Mouse (Mus musculus): ENCODE measurements around the gene Zfp386. TPM values are rescaled to one million over a fixed set of nuclear protein-coding genes. Genes with fewer than 3 reads are reported as not detected.

The Zfp386 gene
- polyA plus RNA-seq, 1 experiment from 2014 or later: 65.3 TPM

- no peak for ATAC-seq (ENCODE audit: low FRiP score, low TSS enrichment)
- DNase-seq: no peak
- no peaks in the 10 kb centered on the region for H3K27me3 ChIP-seq (ENCODE audit: control insufficient read depth, insufficient read depth, low read length)
- H3K4me1 ChIP-seq (ENCODE audit: control insufficient read depth, insufficient read depth, low read length): peaks cover 11% of the 10 kb centered on the region
- H3K27ac ChIP-seq (replicated peaks; ENCODE audit: low read depth, low read length): no peak overlapping the region
- H3K36me3 ChIP-seq (ENCODE audit: control insufficient read depth, insufficient read depth, low read length): 0 out of 2 replicates have a peak, but pooled peaks cover 4% of the 10 kb centered on the region
- H3K4me2 ChIP-seq (ENCODE audit: low read length): peak overlapping the region; percentile 77
- peak overlapping the region; percentile 96 for H3K9ac ChIP-seq (replicated peaks; ENCODE audit: low read length)
- peak overlapping the region; percentile 86 for H3K4me3 ChIP-seq (replicated peaks; ENCODE audit: low read depth, low read length)
- WGBS: 94% methylated on average over 3 of the region's 3 CpGs
- H3K9me3 ChIP-seq (ENCODE audit: control insufficient read depth, low read length): no peaks in the 10 kb centered on the region
Observed at GRCm38 (mm10) chr12:116049236-116049635, 1.7 kb downstream of the Zfp386 start.

DNA sequence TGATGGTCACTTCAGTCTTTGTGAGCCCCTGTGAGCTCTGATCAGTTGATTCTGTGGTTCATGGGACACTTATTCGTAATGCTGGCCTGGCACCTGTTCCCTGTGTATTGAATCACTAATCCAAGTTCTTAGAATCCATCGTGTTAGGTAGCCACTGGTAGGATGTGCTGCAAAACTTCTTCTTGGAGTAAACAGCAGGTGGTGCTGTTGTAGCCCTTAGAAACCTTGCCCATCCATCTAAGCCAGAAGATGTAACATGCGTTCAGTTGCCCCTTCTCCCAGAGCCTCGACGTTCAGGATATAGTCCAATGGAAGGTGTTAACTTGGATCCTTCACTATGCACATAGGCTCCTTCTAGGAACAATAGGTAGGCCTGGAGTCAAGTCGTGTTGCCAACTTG is 2.2 kb downstream of the Zfp386 start:
- 88% methylated on average over 6 of the region's 6 CpGs for WGBS
- Histone ChIP-seq H3K4me2 (ENCODE audit: low read length) (peak overlapping the region; percentile 77), H3K27ac (replicated peaks; ENCODE audit: low read depth, low read length) (no peak overlapping the region), H3K4me3 (replicated peaks; ENCODE audit: low read depth, low read length) (no peak overlapping the region), H3K9me3 (ENCODE audit: control insufficient read depth, low read length) (peaks cover 3% of the 10 kb centered on the region; the same call in 1 of the 2 replicates), H3K4me1 (ENCODE audit: control insufficient read depth, insufficient read depth, low read length) (peaks cover 11% of the 10 kb centered on the region), H3K36me3 (ENCODE audit: control insufficient read depth, insufficient read depth, low read length) (peaks cover 8% of the 10 kb centered on the region), H3K27me3 (ENCODE audit: control insufficient read depth, insufficient read depth, low read length) (no peaks in the 10 kb centered on the region), H3K9ac (replicated peaks; ENCODE audit: low read length) (no peak overlapping the region; the same call in 1 of the 2 replicates)
- no peak for ATAC-seq (ENCODE audit: low FRiP score, low TSS enrichment)
- DNase-seq: peak; percentile 22

DNA sequence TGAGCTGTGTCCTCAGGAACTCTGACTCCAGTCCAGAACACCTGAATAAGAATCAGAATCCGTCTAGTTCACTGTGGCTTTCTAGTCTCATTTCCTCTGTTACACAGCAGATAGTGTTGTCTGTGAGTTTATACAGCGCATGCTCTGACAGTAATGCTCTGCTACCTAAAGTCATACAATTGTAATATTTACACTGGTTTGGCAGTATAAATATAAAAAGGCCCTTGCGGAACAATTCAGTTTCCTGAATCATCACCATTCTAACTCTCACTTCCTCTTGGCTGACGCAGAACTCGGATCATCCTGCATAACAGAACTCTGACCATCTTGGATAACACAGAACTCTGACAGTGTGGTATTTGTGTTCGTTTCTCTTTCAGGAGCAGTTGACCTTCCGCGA is 6.8 kb downstream of the Zfp386 start:
- no peak overlapping the region for H3K27ac ChIP-seq (replicated peaks; ENCODE audit: low read depth, low read length)
- H3K9ac ChIP-seq (replicated peaks; ENCODE audit: low read length): no peak overlapping the region
- no peaks in the 10 kb centered on the region for H3K27me3 ChIP-seq (ENCODE audit: control insufficient read depth, insufficient read depth, low read length)
- H3K9me3 ChIP-seq (ENCODE audit: control insufficient read depth, low read length): peaks cover 24% of the 10 kb centered on the region
- no peak overlapping the region for H3K4me3 ChIP-seq (replicated peaks; ENCODE audit: low read depth, low read length)
- no peak for DNase-seq
- H3K4me1 ChIP-seq (ENCODE audit: control insufficient read depth, insufficient read depth, low read length): peaks cover 2% of the 10 kb centered on the region; the same call in 1 of the 2 replicates
- peaks cover 44% of the 10 kb centered on the region for H3K36me3 ChIP-seq (ENCODE audit: control insufficient read depth, insufficient read depth, low read length)
- no peak for ATAC-seq (ENCODE audit: low FRiP score, low TSS enrichment)
- 97% methylated on average over 8 of the region's 8 CpGs for WGBS
- H3K4me2 ChIP-seq (ENCODE audit: low read length): no peak overlapping the region

- Histone ChIP-seq H3K4me1 (ENCODE audit: control insufficient read depth, insufficient read depth, low read length) (no peaks in the 10 kb centered on the region), H3K9me3 (ENCODE audit: control insufficient read depth, low read length) (peaks cover 41% of the 10 kb centered on the region), H3K9ac (replicated peaks; ENCODE audit: low read length) (no peak overlapping the region), H3K4me2 (ENCODE audit: low read length) (no peak overlapping the region), H3K36me3 (ENCODE audit: control insufficient read depth, insufficient read depth, low read length) (peaks cover 56% of the 10 kb centered on the region), H3K27ac (replicated peaks; ENCODE audit: low read depth, low read length) (no peak overlapping the region), H3K27me3 (ENCODE audit: control insufficient read depth, insufficient read depth, low read length) (no peaks in the 10 kb centered on the region), H3K4me3 (replicated peaks; ENCODE audit: low read depth, low read length) (no peak overlapping the region)
- WGBS: 97% methylated on average over 3 of the region's 3 CpGs
- DNase-seq (no peak), ATAC-seq (ENCODE audit: low FRiP score, low TSS enrichment) (no peak)
Observed at GRCm38 (mm10) chr12:116056112-116056511, 8.6 kb downstream of the Zfp386 start.

DNA sequence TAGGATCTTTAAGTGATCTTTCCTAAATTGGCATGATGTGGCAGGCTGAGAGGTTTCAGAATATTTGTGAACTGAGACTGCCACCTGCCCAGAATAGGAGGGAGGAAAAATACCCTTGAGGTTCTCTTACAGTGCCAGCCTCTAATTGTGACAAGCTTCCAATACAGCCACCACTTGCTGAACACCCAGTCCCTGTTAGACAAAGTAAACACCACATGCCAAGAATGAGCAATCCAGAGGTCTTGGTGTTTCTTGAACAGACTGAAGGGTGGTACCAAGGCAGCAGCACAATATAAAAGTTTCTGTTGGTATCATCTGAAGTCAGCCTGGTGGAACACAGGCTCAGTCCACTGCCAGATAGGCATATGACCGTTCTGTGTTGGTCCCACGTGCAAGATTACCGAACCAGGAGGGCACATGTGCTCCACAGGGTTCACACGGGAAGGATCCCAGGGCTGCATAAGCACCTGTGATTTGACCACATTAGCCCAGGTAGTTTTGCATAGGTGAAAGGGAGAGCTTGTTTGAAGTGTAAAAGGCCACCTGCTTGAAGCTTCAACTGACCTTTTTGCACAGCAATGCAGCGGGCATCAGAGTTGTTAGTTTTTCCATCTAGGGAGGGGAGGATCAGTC is 14.2 kb downstream of the Zfp386 start:
- ATAC-seq (ENCODE audit: low FRiP score, low TSS enrichment) (no peak), DNase-seq (no peak)
- Histone ChIP-seq H3K4me2 (ENCODE audit: low read length) (no peak overlapping the region), H3K27me3 (ENCODE audit: control insufficient read depth, insufficient read depth, low read length) (no peaks in the 10 kb centered on the region), H3K27ac (replicated peaks; ENCODE audit: low read depth, low read length) (no peak overlapping the region), H3K9me3 (ENCODE audit: control insufficient read depth, low read length) (peaks cover 49% of the 10 kb centered on the region), H3K36me3 (ENCODE audit: control insufficient read depth, insufficient read depth, low read length) (peaks cover 50% of the 10 kb centered on the region), H3K4me3 (replicated peaks; ENCODE audit: low read depth, low read length) (no peak overlapping the region), H3K4me1 (ENCODE audit: control insufficient read depth, insufficient read depth, low read length) (no peaks in the 10 kb centered on the region), H3K9ac (replicated peaks; ENCODE audit: low read length) (no peak overlapping the region)
- 94% methylated on average over 5 of the region's 5 CpGs for WGBS

DNA sequence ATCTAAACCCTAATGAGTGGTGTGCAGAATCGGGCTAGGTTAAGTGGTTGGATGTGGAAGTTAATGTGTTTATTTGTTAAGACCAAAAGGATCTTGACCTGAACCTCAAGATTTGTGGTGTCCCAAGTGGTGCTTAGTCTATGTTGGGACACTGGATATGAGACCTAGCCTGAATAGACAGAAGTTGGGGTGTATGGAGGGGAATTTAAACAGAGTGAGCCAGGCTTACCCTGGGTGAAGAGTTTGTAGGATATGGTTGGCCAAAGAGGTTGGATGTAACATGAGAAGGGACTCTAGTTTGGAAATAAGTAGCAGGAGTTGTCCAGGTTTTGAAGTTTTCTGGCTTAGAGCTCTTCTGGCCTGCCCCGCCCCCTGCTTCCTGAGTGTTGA is 14.7 kb downstream of the Zfp386 start:
- Histone ChIP-seq H3K4me3 (replicated peaks; ENCODE audit: low read depth, low read length) (no peak overlapping the region), H3K27me3 (ENCODE audit: control insufficient read depth, insufficient read depth, low read length) (no peaks in the 10 kb centered on the region), H3K9me3 (ENCODE audit: control insufficient read depth, low read length) (peaks cover 44% of the 10 kb centered on the region), H3K27ac (replicated peaks; ENCODE audit: low read depth, low read length) (no peak overlapping the region), H3K4me1 (ENCODE audit: control insufficient read depth, insufficient read depth, low read length) (no peaks in the 10 kb centered on the region), H3K4me2 (ENCODE audit: low read length) (no peak overlapping the region), H3K36me3 (ENCODE audit: control insufficient read depth, insufficient read depth, low read length) (peaks cover 45% of the 10 kb centered on the region), H3K9ac (replicated peaks; ENCODE audit: low read length) (no peak overlapping the region)
- WGBS: 97% methylated on average over 2 of the region's 2 CpGs
- ATAC-seq (ENCODE audit: low FRiP score, low TSS enrichment) (no peak; the same call in 1 of the 2 replicates), DNase-seq (no peak)

- Histone ChIP-seq H3K4me3 (replicated peaks; ENCODE audit: low read depth, low read length) (no peak overlapping the region), H3K27me3 (ENCODE audit: control insufficient read depth, insufficient read depth, low read length) (no peaks in the 10 kb centered on the region), H3K27ac (replicated peaks; ENCODE audit: low read depth, low read length) (no peak overlapping the region), H3K9ac (replicated peaks; ENCODE audit: low read length) (no peak overlapping the region), H3K36me3 (ENCODE audit: control insufficient read depth, insufficient read depth, low read length) (peaks cover 41% of the 10 kb centered on the region), H3K4me1 (ENCODE audit: control insufficient read depth, insufficient read depth, low read length) (no peaks in the 10 kb centered on the region), H3K9me3 (ENCODE audit: control insufficient read depth, low read length) (peaks cover 44% of the 10 kb centered on the region), H3K4me2 (ENCODE audit: low read length) (no peak overlapping the region)
- WGBS: 96% methylated on average over 4 of the region's 4 CpGs
- DNase-seq (no peak), ATAC-seq (ENCODE audit: low FRiP score, low TSS enrichment) (no peak)
Observed at GRCm38 (mm10) chr12:116063020-116063419, 15.5 kb downstream of the Zfp386 start.

DNA sequence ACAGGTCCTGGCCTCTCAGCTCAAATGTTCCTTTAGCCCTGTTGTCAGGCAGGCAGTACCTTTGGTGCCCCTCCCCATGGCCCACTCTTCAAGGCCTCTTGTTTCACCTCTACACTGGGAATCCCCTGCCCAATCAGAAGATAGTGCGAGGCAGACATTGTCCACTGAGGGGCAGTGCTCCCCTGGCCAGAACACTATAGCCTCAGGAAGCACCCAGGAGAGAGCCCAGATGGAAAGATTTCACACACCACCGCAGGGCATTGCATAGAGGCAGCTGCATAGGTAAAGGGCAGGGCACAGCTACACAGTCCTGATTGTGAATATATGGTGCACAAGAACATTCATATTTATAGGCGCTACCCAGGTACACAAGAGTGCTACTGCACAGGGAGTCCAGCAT is 23.5 kb downstream of the Zfp386 start:
- H3K4me2 ChIP-seq (ENCODE audit: low read length): no peak overlapping the region
- no peak overlapping the region for H3K27ac ChIP-seq (replicated peaks; ENCODE audit: low read depth, low read length)
- 24% methylated on average over 3 of the region's 3 CpGs for whole genome bisulfite sequencing
- ATAC-seq (ENCODE audit: low FRiP score, low TSS enrichment) (peak; percentile 78; the same call in 1 of the 2 replicates), DNase-seq (peak; percentile 67)
- no peaks in the 10 kb centered on the region for H3K36me3 ChIP-seq (ENCODE audit: control insufficient read depth, insufficient read depth, low read length)
- no peak overlapping the region for H3K4me3 ChIP-seq (replicated peaks; ENCODE audit: low read depth, low read length)
- H3K9me3 ChIP-seq (ENCODE audit: control insufficient read depth, low read length): no peaks in the 10 kb centered on the region
- no peak overlapping the region for H3K9ac ChIP-seq (replicated peaks; ENCODE audit: low read length)
- no peaks in the 10 kb centered on the region for H3K4me1 ChIP-seq (ENCODE audit: control insufficient read depth, insufficient read depth, low read length)
- no peaks in the 10 kb centered on the region for H3K27me3 ChIP-seq (ENCODE audit: control insufficient read depth, insufficient read depth, low read length)

All from midbrain, embryonic 14.5 days (tissue).